Mouse (Mus musculus) ES-E14 (cell line): ENCODE results near the gene Asap2. TPM values are rescaled to one million over a fixed set of nuclear protein-coding genes. Genes with fewer than 3 reads are reported as not detected.

ENCODE experiments used
- DNase-seq: peaks from one replicate; pipeline ENCODE4 v3.0.0-alpha.2; 2013; ENCODE audit warnings: low read depth, low spot score
- H3K27ac ChIP-seq: 2 replicates; pipeline ENCODE4 v1.5.1; 2012; ENCODE audit warnings: low read depth, mild to moderate bottlenecking, low read length, moderate library complexity, mixed read lengths; ENCODE audit not compliant: poor library complexity, insufficient read depth, severe bottlenecking
- H3K36me3 ChIP-seq: 2 replicates; pipeline ENCODE4 v1.6.1; 2012; ENCODE audit warnings: mild to moderate bottlenecking, low read length, moderate library complexity, mixed read lengths; ENCODE audit not compliant: control insufficient read depth, poor library complexity, insufficient read depth, severe bottlenecking
- H3K4me1 ChIP-seq, 2 experiments: fragments of 150-350 bp in 1 of 2; sonication (generic) in 1 of 2; 2 replicates each; pipeline ENCODE4 v1.6.1; 2012; ENCODE audit warnings: low read length in 2 of 2, mild to moderate bottlenecking in 1 of 2, mixed read lengths in 1 of 2; ENCODE audit not compliant: control insufficient read depth in 2 of 2, insufficient read depth in 2 of 2, poor library complexity in 1 of 2
- H3K4me3 ChIP-seq, 2 experiments: fragments of 150-350 bp in 1 of 2; sonication (generic) in 1 of 2; 2 replicates each; pipeline ENCODE4 v1.5.1; 2012; ENCODE audit warnings: low read length in 2 of 2, low read depth in 1 of 2, mild to moderate bottlenecking in 1 of 2, mixed read lengths in 1 of 2; ENCODE audit not compliant: insufficient read depth in 1 of 2, poor library complexity in 1 of 2, severe bottlenecking in 1 of 2
- H3K9ac ChIP-seq: 2 replicates; pipeline ENCODE4 v1.6.1; 2012; ENCODE audit warnings: low read depth, mild to moderate bottlenecking, low read length, mixed read lengths; ENCODE audit not compliant: poor library complexity, insufficient read depth, severe bottlenecking
- H3K9me3 ChIP-seq: fragments of 150-350 bp; sonication (generic); 2 replicates; pipeline ENCODE4 v1.6.1; 2012; ENCODE audit warnings: low read depth, mild to moderate bottlenecking, low read length; ENCODE audit not compliant: control insufficient read depth, insufficient read depth
- CHD2 ChIP-seq: IDR thresholded peaks from 2 replicates; pipeline ENCODE4 v1.6.1; 2014; ENCODE audit warnings: mild to moderate bottlenecking, low read depth, low read length, inconsistent platforms
- HCFC1 ChIP-seq: IDR thresholded peaks from 2 replicates; pipeline ENCODE4 v1.6.1; 2012; ENCODE audit warnings: low read length, inconsistent platforms, borderline replicate concordance; ENCODE audit not compliant: insufficient read depth
- MAFK ChIP-seq: IDR thresholded peaks from 2 replicates; pipeline ENCODE4 v1.6.1; 2014; ENCODE audit warnings: mild to moderate bottlenecking, low read depth, low read length, inconsistent platforms; ENCODE audit not compliant: insufficient read depth
- ZC3H11A ChIP-seq: IDR thresholded peaks from 2 replicates; pipeline ENCODE4 v1.6.1; 2012; ENCODE audit warnings: low read depth, mild to moderate bottlenecking, inconsistent platforms, low read length, borderline replicate concordance
- ZNF384 ChIP-seq: IDR thresholded peaks from 2 replicates; pipeline ENCODE4 v1.6.1; 2012; ENCODE audit warnings: low read depth, low read length, inconsistent platforms
- in situ Hi-C, 2 experiments: fragments of 600-800 bp; cut with MboI; formaldehyde crosslinking; loops; one replicate each; pipeline ENCODE4 v1.15.1; 2025; ENCODE audit warnings: low sequenced_read_pairs in 2 of 2, inconsistent platforms in 1 of 2; ENCODE audit not compliant: unreplicated experiment in 2 of 2
- total RNA-seq: library from RNA; depleted of rRNA; stranded (reverse); fragments of 300-350 nt; gene quantifications from 2 replicates; pipeline ENCODE4 v1.2.3, GENCODE M21; 2012

Gene Asap2
- total RNA-seq, 1 experiment = 6.8 TPM

- no peak for TF ChIP-seq ZC3H11A
- TF ChIP-seq CHD2 = peak; percentile 82
- H3K9me3 ChIP-seq = no peaks in the 10 kb centered on the region
- peaks cover 0 to 3% of the 10 kb centered on the region in 2 experiments; a peak in 1 of 4 replicates for H3K4me1 ChIP-seq
- H3K27ac ChIP-seq = no peak overlapping the region
- no peak for DNase-seq
- peak overlapping the region; percentile 93 to 94 for H3K4me3 ChIP-seq
- in situ Hi-C loops = no loop called here
- H3K36me3 ChIP-seq = no peaks in the 10 kb centered on the region
- H3K9ac ChIP-seq = peak overlapping the region; percentile 89
Measured at GRCm38 (mm10) chr12:21285508-21286242, 295.4 kb downstream of the Asap2 start.

GRCm38 (mm10) chr12:21286243-21286622, 296.0 kb downstream of the Asap2 start, which contains the start of gene Itgb1bp1:
Gene Itgb1bp1, minus strand, starts transcription at chr12:21286284.
- Histone ChIP-seq H3K27ac (peak within 1 kb of the TSS; percentile 73; the same call in 1 of the 2 replicates), H3K4me1 (peaks cover 0 to 3% of the 10 kb centered on the region in 2 experiments; a peak in 1 of 4 replicates), H3K4me3 (peak within 1 kb of the TSS; percentile 93 to 94), H3K36me3 (no peaks in the 10 kb centered on the region), H3K9ac (peak within 1 kb of the TSS; percentile 92), H3K9me3 (no peaks in the 10 kb centered on the region)
- peak; percentile 99 for DNase-seq
- TF ChIP-seq HCFC1 = peak; percentile 75
- no peak for TF ChIP-seq MAFK
- TF ChIP-seq CHD2 = no peak; the same call in 1 of the 2 replicates
- in situ Hi-C loops = no loop called here

DNA sequence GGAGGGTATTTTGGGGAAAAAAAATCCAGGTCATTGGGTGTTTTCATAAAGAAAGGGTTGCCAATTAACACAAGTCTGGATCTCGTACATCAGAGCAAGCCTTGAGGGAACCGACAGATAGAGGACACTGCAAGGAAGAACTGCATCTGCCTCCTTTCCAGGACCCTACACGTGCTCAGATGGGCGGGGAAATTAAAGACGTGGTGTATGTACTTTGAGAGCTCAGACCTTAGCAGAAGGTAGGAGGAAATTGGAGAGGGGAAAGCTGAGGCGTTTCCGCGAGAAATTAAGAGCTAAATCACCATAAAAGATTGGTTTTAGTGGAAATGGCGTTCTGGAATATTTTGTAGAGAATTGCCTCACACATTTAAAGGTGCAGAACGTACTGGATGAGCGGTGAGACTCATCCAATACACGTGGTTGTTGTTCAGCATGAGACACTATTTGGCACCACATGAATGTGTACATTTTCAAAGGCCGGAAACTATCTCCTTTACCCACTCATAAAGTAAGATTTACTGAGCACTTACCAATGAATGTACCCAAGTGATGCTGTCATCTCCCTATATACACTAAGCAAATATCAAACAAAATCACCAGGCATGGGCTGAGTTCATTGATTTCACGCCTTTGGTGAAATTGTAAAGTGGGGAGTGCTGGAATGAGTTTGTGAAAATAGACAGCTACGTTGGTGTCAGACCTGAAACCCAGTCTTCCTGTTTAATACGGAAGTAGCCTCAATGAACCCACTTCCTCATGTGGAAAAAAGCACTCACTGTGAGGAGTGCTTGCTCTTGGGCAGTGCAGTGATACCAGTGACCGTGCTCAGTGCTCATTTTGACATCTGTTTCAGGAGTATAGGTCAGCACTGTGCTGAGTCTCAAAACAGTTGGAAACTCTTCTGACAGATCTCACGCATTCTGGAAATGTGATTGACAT, 296.7 kb downstream of the Asap2 start:
- peak overlapping the region; percentile 92 for H3K9ac ChIP-seq
- in situ Hi-C loops = no loop called here
- peak overlapping the region; percentile 93 to 94 for H3K4me3 ChIP-seq
- H3K9me3 ChIP-seq = no peaks in the 10 kb centered on the region
- DNase-seq = no peak
- peaks cover 0 to 3% of the 10 kb centered on the region in 2 experiments; a peak in 1 of 4 replicates for H3K4me1 ChIP-seq
- H3K36me3 ChIP-seq = peaks cover 5% of the 10 kb centered on the region
- TF ChIP-seq CHD2 (no peak), ZNF384 (no peak), HCFC1 (no peak), ZC3H11A (no peak)
- no peak overlapping the region; the same call in 1 of the 2 replicates for H3K27ac ChIP-seq

- Histone ChIP-seq H3K4me1 (peaks cover 0 to 3% of the 10 kb centered on the region in 2 experiments; a peak in 1 of 4 replicates), H3K9me3 (no peaks in the 10 kb centered on the region), H3K27ac (no peak overlapping the region), H3K36me3 (peaks cover 17% of the 10 kb centered on the region), H3K9ac (no peak overlapping the region), H3K4me3 (no peak overlapping the region)
- TF ChIP-seq HCFC1 (no peak), ZC3H11A (no peak), CHD2 (no peak), MAFK (no peak), ZNF384 (no peak)
- in situ Hi-C loops = no loop called here
- DNase-seq = no peak
Measured at GRCm38 (mm10) chr12:21288716-21289395, 298.6 kb downstream of the Asap2 start.
